In the genomic region with DNA sequence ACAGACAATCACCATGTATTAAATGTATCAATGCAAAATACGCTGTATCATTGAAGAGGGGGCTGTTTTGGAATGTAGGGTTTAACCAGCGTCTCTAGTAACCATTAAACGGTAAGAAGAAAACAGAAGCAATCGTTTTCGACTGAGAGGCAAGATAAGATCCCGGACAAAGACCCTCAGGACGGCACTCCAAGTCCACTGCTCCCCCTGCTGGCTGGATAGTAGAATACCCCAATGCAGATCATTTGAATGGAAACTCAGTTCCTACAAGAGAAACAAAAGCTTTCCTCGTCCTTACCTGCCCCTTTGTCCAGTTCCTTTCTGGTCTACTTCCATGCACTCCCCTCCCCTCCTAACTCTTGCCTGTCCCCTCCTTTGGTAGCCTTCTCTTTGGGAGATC, we compare ENCODE assay signal across 9 mouse cellular contexts. TPM values are rescaled to one million over a fixed set of nuclear protein-coding genes. Genes with fewer than 3 reads are reported as not detected.
DNase-seq lines count a peak whose midpoint lies in the region; ATAC-seq and TF ChIP-seq lines count a peak whose summit lies in the region.
"Had no signal": no experiment of that assay in that cellular context is flagged by ENCODE, and none has a peak within 500 bp of the region (broad histone marks: within the 10 kb centered on the region; RNA-seq: fewer than 3 reads in every experiment).

No protein-coding gene starts in this region.

- no peaks in the 10 kb centered on the region for H3K9me3 ChIP-seq in kidney, embryonic 16.5 days (ENCODE audit: low read length)
- no peaks in the 10 kb centered on the region for H3K9me3 ChIP-seq in G1E (replicated peaks)
- H3K9me3 ChIP-seq in heart, embryonic 11.5 days (replicated peaks; ENCODE audit: control insufficient read depth, low read length), result no peaks in the 10 kb centered on the region
- H3K9me3 ChIP-seq in limb, embryonic 14.5 days (ENCODE audit: control insufficient read depth, low read length), result no peaks in the 10 kb centered on the region
- H3K9me3 ChIP-seq in midbrain, embryonic 15.5 days, result no peaks in the 10 kb centered on the region
- H3K9me3 ChIP-seq: neural tube, embryonic 13.5 days had no signal

- peak; percentile 68 for TF ChIP-seq CTCF in G1E (IDR thresholded peaks at IDR 0.05; ENCODE audit: low read depth, low read length)

- ATAC-seq in kidney, embryonic 16.5 days (ENCODE audit: low FRiP score, low TSS enrichment), result no peak
- ATAC-seq in G1E (ENCODE audit: extremely low read depth, insufficient number of reproducible peaks, low FRiP score, poor library complexity, severe bottlenecking), result no peak
- ATAC-seq in heart, embryonic 11.5 days (replicated peaks; ENCODE audit: insufficient number of reproducible peaks, low FRiP score, low TSS enrichment), result no peak
- ATAC-seq in limb, embryonic 14.5 days (ENCODE audit: low FRiP score, low read depth), result no peak
- ATAC-seq in midbrain, embryonic 15.5 days (replicated peaks), result no peak

- no peak overlapping the region for H3K4me3 ChIP-seq in kidney, embryonic 16.5 days (ENCODE audit: low read length)
- no peak overlapping the region for H3K4me3 ChIP-seq in G1E (ENCODE audit: low read depth, low read length)
- H3K4me3 ChIP-seq in heart, embryonic 11.5 days (ENCODE audit: low read depth, low read length), result no peak overlapping the region
- H3K4me3 ChIP-seq in limb, embryonic 14.5 days (replicated peaks; ENCODE audit: low read length), result no peak overlapping the region
- no peak overlapping the region for H3K4me3 ChIP-seq in midbrain, embryonic 15.5 days
- H3K4me3 ChIP-seq: neural tube, embryonic 13.5 days had no signal

- H3K27ac ChIP-seq in kidney, embryonic 16.5 days (ENCODE audit: low read length), result no peak overlapping the region
- no peak overlapping the region for H3K27ac ChIP-seq in heart, embryonic 11.5 days (ENCODE audit: low read depth, low read length)
- no peak overlapping the region for H3K27ac ChIP-seq in limb, embryonic 14.5 days (replicated peaks; ENCODE audit: low read depth, low read length)
- no peak overlapping the region for H3K27ac ChIP-seq in midbrain, embryonic 15.5 days
- H3K27ac ChIP-seq: neural tube, embryonic 13.5 days had no signal

- H3K4me2 ChIP-seq in kidney, embryonic 16.5 days (replicated peaks; ENCODE audit: low read depth, low read length), result no peak overlapping the region; the same call in 1 of the 2 replicates
- peak overlapping the region; percentile 57 for H3K4me2 ChIP-seq in heart, embryonic 11.5 days
- H3K4me2 ChIP-seq in limb, embryonic 14.5 days (replicated peaks; ENCODE audit: low read depth, low read length, severe bottlenecking), result no peak overlapping the region
- H3K4me2 ChIP-seq in midbrain, embryonic 15.5 days, result no peak overlapping the region
- H3K4me2 ChIP-seq: neural tube, embryonic 13.5 days had no signal

- H3K36me3 ChIP-seq in kidney, embryonic 16.5 days (ENCODE audit: insufficient read depth, low read length), result peaks cover 4% of the 10 kb centered on the region; the same call in 1 of the 2 replicates
- H3K36me3 ChIP-seq in G1E (replicated peaks), result no peaks in the 10 kb centered on the region
- H3K36me3 ChIP-seq in heart, embryonic 11.5 days (ENCODE audit: control insufficient read depth, insufficient read depth, low read length), result no peaks in the 10 kb centered on the region
- H3K36me3 ChIP-seq in limb, embryonic 14.5 days (ENCODE audit: control insufficient read depth, insufficient read depth, low read length), result peaks cover 6% of the 10 kb centered on the region
- no peaks in the 10 kb centered on the region for H3K36me3 ChIP-seq in midbrain, embryonic 15.5 days (replicated peaks)
- H3K36me3 ChIP-seq: neural tube, embryonic 13.5 days had no signal

- H3K27me3 ChIP-seq in kidney, embryonic 16.5 days (ENCODE audit: insufficient read depth, low read length), result 0 out of 2 replicates have a peak, but pooled peaks cover 3% of the 10 kb centered on the region
- H3K27me3 ChIP-seq in G1E (ENCODE audit: insufficient read depth, low read length), result peaks cover 18% of the 10 kb centered on the region; the same call in 1 of the 2 replicates
- no peaks in the 10 kb centered on the region for H3K27me3 ChIP-seq in heart, embryonic 11.5 days (ENCODE audit: control insufficient read depth, insufficient read depth, low read length)
- H3K27me3 ChIP-seq in limb, embryonic 14.5 days (ENCODE audit: control insufficient read depth, insufficient read depth, low read length), result no peaks in the 10 kb centered on the region
- H3K27me3 ChIP-seq in midbrain, embryonic 15.5 days (replicated peaks), result no peaks in the 10 kb centered on the region
- H3K27me3 ChIP-seq: neural tube, embryonic 13.5 days had no signal

- no peaks in the 10 kb centered on the region for H3K4me1 ChIP-seq in kidney, embryonic 16.5 days (ENCODE audit: insufficient read depth, low read length)
- peaks cover 6% of the 10 kb centered on the region; the same call in 1 of the 2 replicates for H3K4me1 ChIP-seq in G1E (ENCODE audit: insufficient read depth, low read depth, low read length)
- H3K4me1 ChIP-seq in heart, embryonic 11.5 days (ENCODE audit: control insufficient read depth, insufficient read depth, low read length), result no peaks in the 10 kb centered on the region
- H3K4me1 ChIP-seq in limb, embryonic 14.5 days (ENCODE audit: control insufficient read depth, insufficient read depth, low read length), result no peaks in the 10 kb centered on the region
- no peaks in the 10 kb centered on the region for H3K4me1 ChIP-seq in midbrain, embryonic 15.5 days

- 38% methylated on average over 8 of the region's 8 CpGs for WGBS in kidney, embryonic 16.5 days
- WGBS in heart, embryonic 11.5 days (ENCODE audit: insufficient replicate concordance), result 15% methylated on average over 8 of the region's 8 CpGs
- WGBS in limb, embryonic 14.5 days, result 40% methylated on average over 8 of the region's 8 CpGs
- 46% methylated on average over 8 of the region's 8 CpGs for WGBS in midbrain, embryonic 15.5 days

- DNase-seq in kidney, adult 9 months, result peak; percentile 40
- peak; percentile 11 for DNase-seq in G1E (ENCODE audit: low spot score)
- peak; percentile 21 for DNase-seq in c-Kit-positive CD71-positive TER-119-negative erythroid progenitor cells, embryonic 14.5 days (ENCODE audit: low read depth)
- DNase-seq in limb, embryonic 14.5 days (ENCODE audit: low spot score), result peak; percentile 70
- peak; percentile 58 for DNase-seq in ovary, postnatal 14 days (ENCODE audit: low spot score)

- no peak overlapping the region; the same call in 1 of the 2 replicates for H3K9ac ChIP-seq in kidney, embryonic 16.5 days (replicated peaks; ENCODE audit: low read length)
- H3K9ac ChIP-seq in heart, embryonic 11.5 days (ENCODE audit: low read depth, low read length), result no peak overlapping the region
- H3K9ac ChIP-seq in limb, embryonic 14.5 days (ENCODE audit: low read depth, low read length, severe bottlenecking), result no peak overlapping the region
- no peak overlapping the region for H3K9ac ChIP-seq in midbrain, embryonic 15.5 days
- H3K9ac ChIP-seq: neural tube, embryonic 13.5 days had no signal

- TF ChIP-seq POLR2A in limb, embryonic 14.5 days (IDR thresholded peaks at IDR 0.05; ENCODE audit: borderline replicate concordance, extremely low read depth, insufficient read depth, insufficient read length), result no peak

RNA-seq across cellular contexts. Expression of a gene that starts 41.1 kb away (rescaled TPM):
- polyA plus RNA-seq in kidney, embryonic 16.5 days (2015; fragmentation: Nextera tagmentation; extraction: Ambion mirVana), result 551 and 618 TPM in 2 replicates
- not detected in 2 replicates for total RNA-seq in G1E (2014; fragmentation: Nextera tagmentation)
- 0.12 and 0.55 TPM in 2 replicates for total RNA-seq in G1E (2017)
- polyA plus RNA-seq in G1E (2012), result not detected in 2 replicates
- polyA plus RNA-seq in heart, embryonic 11.5 days (2014; fragmentation: Nextera tagmentation; extraction: Ambion mirVana), result 113 and 141 TPM in 2 replicates
- 1,303 and 1,310 TPM in 2 replicates for polyA plus RNA-seq in limb, embryonic 14.5 days (2012; rRNA removed)
- 1,790 and 1,964 TPM in 2 replicates for polyA plus RNA-seq in limb, embryonic 14.5 days (2014; fragmentation: Nextera tagmentation; extraction: Ambion mirVana)
- polyA plus RNA-seq in midbrain, embryonic 15.5 days (2015; fragmentation: Nextera tagmentation; extraction: Ambion mirVana), result 89.0 and 101 TPM in 2 replicates

RNA-seq across cellular contexts. Expression of a gene that starts 54.9 kb away (rescaled TPM):
- polyA plus RNA-seq in kidney, embryonic 16.5 days (2015; fragmentation: Nextera tagmentation; extraction: Ambion mirVana), result 29.7 and 30.1 TPM in 2 replicates
- 32.0 and 35.0 TPM in 2 replicates for total RNA-seq in G1E (2014; fragmentation: Nextera tagmentation)
- 47.6 and 51.0 TPM in 2 replicates for total RNA-seq in G1E (2017)
- polyA plus RNA-seq in G1E (2012), result 8.9 and 10.9 TPM in 2 replicates
- polyA plus RNA-seq in heart, embryonic 11.5 days (2014; fragmentation: Nextera tagmentation; extraction: Ambion mirVana), result 30.2 and 37.2 TPM in 2 replicates
- polyA plus RNA-seq in limb, embryonic 14.5 days (2012; rRNA removed), result 44.2 and 52.3 TPM in 2 replicates
- polyA plus RNA-seq in limb, embryonic 14.5 days (2014; fragmentation: Nextera tagmentation; extraction: Ambion mirVana), result 36.3 and 42.8 TPM in 2 replicates
- 46.0 and 47.5 TPM in 2 replicates for polyA plus RNA-seq in midbrain, embryonic 15.5 days (2015; fragmentation: Nextera tagmentation; extraction: Ambion mirVana)

Comparison
In these comparisons a context has a peak if more than half of its experiments do, and no peak if none do; other contexts are left out.
1. DNase-seq: peak in every context shown above with its lines; median percentile 70 in limb, embryonic 14.5 days; 58 in ovary, postnatal 14 days; 40 in kidney, adult 9 months; 21 in c-Kit-positive CD71-positive TER-119-negative erythroid progenitor cells, embryonic 14.5 days; 11 in G1E.
2. RNA of a gene that starts 41.1 kb away (polyA plus RNA-seq): 1,303 to 1,964 TPM in limb, embryonic 14.5 days, 551 to 618 TPM in kidney, embryonic 16.5 days, 113 to 141 TPM in heart, embryonic 11.5 days and 89.0 to 101 TPM in midbrain, embryonic 15.5 days; not detected in G1E; every median in the first group is over 10 times any median in the second.